Mouse (Mus musculus): ENCODE data around the gene Extl1.

GRCm38 (mm10) chr4:134310106-134310505 lies 73.5 kb downstream of the Extl1 start:
- TF ChIP-seq CTCF (conservative IDR thresholded peaks at IDR 0.05; ENCODE audit: low read length) (no peak), POU5F1 (IDR thresholded peaks at IDR 0.05; ENCODE audit: borderline replicate concordance, low read length) (no peak), NANOG (IDR thresholded peaks at IDR 0.05; ENCODE audit: borderline replicate concordance, low read length) (no peak)
